Mouse (Mus musculus) kidney, embryonic 15.5 days (tissue): ENCODE data around the gene Slc23a3. TPM values are rescaled to one million over a fixed set of nuclear protein-coding genes. Genes with fewer than 3 reads are reported as not detected.
A peak's percentile ranks its signal among the peaks of the same experiment; 100 is the strongest.

ENCODE experiments used
- ATAC-seq: fragments of 200-750 bp; cut with Nextera tagmentation; replicated peaks from 2 replicates; pipeline ENCODE4 v1.8.0; 2017; ENCODE audit warnings: moderate TSS enrichment; ENCODE audit not compliant: low FRiP score
- H3K27ac ChIP-seq: fragments of 300-500 bp; sonication (generic); 2 replicates; pipeline ENCODE4 v1.5.1; 2015; ENCODE audit warnings: mild to moderate bottlenecking, inconsistent platforms
- H3K27me3 ChIP-seq: fragments of 300-500 bp; sonication (generic); 2 replicates; pipeline ENCODE4 v1.6.1; 2015; ENCODE audit warnings: inconsistent platforms
- H3K36me3 ChIP-seq: fragments of 300-500 bp; sonication (generic); 2 replicates; pipeline ENCODE4 v1.6.1; 2015; ENCODE audit warnings: inconsistent platforms
- H3K4me1 ChIP-seq: fragments of 300-500 bp; sonication (generic); 2 replicates; pipeline ENCODE4 v1.6.1; 2015; ENCODE audit warnings: inconsistent platforms
- H3K4me2 ChIP-seq: fragments of 300-500 bp; sonication (generic); 2 replicates; pipeline ENCODE4 v1.6.1; 2015; ENCODE audit warnings: moderate library complexity, mild to moderate bottlenecking, inconsistent platforms
- H3K4me3 ChIP-seq: fragments of 300-500 bp; sonication (generic); replicated peaks from 2 replicates; pipeline ENCODE4 v1.5.1; 2015; ENCODE audit warnings: mild to moderate bottlenecking, inconsistent platforms
- H3K9ac ChIP-seq: fragments of 300-500 bp; sonication (generic); 2 replicates; pipeline ENCODE4 v1.6.1; 2015; ENCODE audit warnings: mild to moderate bottlenecking, inconsistent platforms
- H3K9me3 ChIP-seq: fragments of 300-500 bp; sonication (generic); replicated peaks from 2 replicates; pipeline ENCODE4 v1.6.1; 2016; ENCODE audit warnings: inconsistent platforms
- WGBS: fragments of 180-500 bp; shearing (Covaris S2); methylation state at CpG from one replicate; pipeline ENCODE4 v1.1.7; 2015; ENCODE audit warnings: mixed read lengths; 5-methylcytosine and 5-hydroxymethylcytosine counted together
- polyA plus RNA-seq: library from polyadenylated mRNA; unstranded; fragments of >200 nt; fragmentation: Nextera tagmentation; extraction: Ambion mirVana; gene quantifications from 2 replicates; pipeline ENCODE4 v1.2.1, GENCODE M21; 2015

Gene Slc23a3
- polyA plus RNA-seq, 1 experiment from 2014 or later: 2.5 TPM

GRCm38 (mm10) chr1:75158990-75159389 lies 25.3 kb upstream of the Slc23a3 start:
- H3K4me2 ChIP-seq: no peak overlapping the region
- no peak overlapping the region for H3K27ac ChIP-seq
- H3K27me3 ChIP-seq: no peaks in the 10 kb centered on the region
- ATAC-seq: no peak
- no peak overlapping the region for H3K4me3 ChIP-seq
- no peak overlapping the region for H3K9ac ChIP-seq
- H3K9me3 ChIP-seq: no peaks in the 10 kb centered on the region
- no peaks in the 10 kb centered on the region for H3K4me1 ChIP-seq
- H3K36me3 ChIP-seq: no peaks in the 10 kb centered on the region

- H3K4me3 ChIP-seq: no peak overlapping the region
- no peak overlapping the region for H3K27ac ChIP-seq
- no peaks in the 10 kb centered on the region for H3K4me1 ChIP-seq
- H3K9ac ChIP-seq: no peak overlapping the region
- H3K27me3 ChIP-seq: no peaks in the 10 kb centered on the region
- no peak for ATAC-seq
- WGBS: 53% methylated on average over 3 of the region's 3 CpGs
- H3K36me3 ChIP-seq: no peaks in the 10 kb centered on the region
- H3K4me2 ChIP-seq: no peak overlapping the region
- H3K9me3 ChIP-seq: no peaks in the 10 kb centered on the region
These were observed 22.1 kb upstream of the Slc23a3 start for GRCm38 (mm10) chr1:75155837-75156236.

- WGBS: 91% methylated on average over 4 of the region's 4 CpGs
- no peak overlapping the region for H3K27ac ChIP-seq
- no peak overlapping the region for H3K9ac ChIP-seq
- no peak for ATAC-seq
- H3K27me3 ChIP-seq: no peaks in the 10 kb centered on the region
- H3K36me3 ChIP-seq: peaks cover 58% of the 10 kb centered on the region
- no peak overlapping the region for H3K4me2 ChIP-seq
- H3K4me3 ChIP-seq: no peak overlapping the region
- H3K9me3 ChIP-seq: no peaks in the 10 kb centered on the region
- peaks cover 7% of the 10 kb centered on the region for H3K4me1 ChIP-seq
These were observed 15.0 kb upstream of the Slc23a3 start for GRCm38 (mm10) chr1:75148727-75149126.

GRCm38 (mm10) chr1:75147411-75148135 lies 13.9 kb upstream of the Slc23a3 start:
- no peak overlapping the region for H3K9ac ChIP-seq
- no peak overlapping the region for H3K27ac ChIP-seq
- peaks cover 58% of the 10 kb centered on the region for H3K36me3 ChIP-seq
- H3K4me2 ChIP-seq: no peak overlapping the region
- no peaks in the 10 kb centered on the region for H3K27me3 ChIP-seq
- 84% methylated on average over 7 of the region's 7 CpGs for WGBS
- peaks cover 14% of the 10 kb centered on the region for H3K4me1 ChIP-seq
- no peak for ATAC-seq
- no peak overlapping the region for H3K4me3 ChIP-seq
- no peaks in the 10 kb centered on the region for H3K9me3 ChIP-seq

GRCm38 (mm10) chr1:75145589-75145988 lies 11.9 kb upstream of the Slc23a3 start:
- Histone ChIP-seq H3K4me2 (no peak overlapping the region), H3K4me3 (no peak overlapping the region), H3K36me3 (peaks cover 58% of the 10 kb centered on the region), H3K27ac (no peak overlapping the region), H3K9me3 (no peaks in the 10 kb centered on the region), H3K27me3 (no peaks in the 10 kb centered on the region), H3K9ac (no peak overlapping the region), H3K4me1 (peaks cover 23% of the 10 kb centered on the region)
- ATAC-seq: no peak
- WGBS: 97% methylated on average over 3 of the region's 3 CpGs

GRCm38 (mm10) chr1:75142301-75143261 lies 8.9 kb upstream of the Slc23a3 start, which contains the start of the genes Cnppd1 and Retreg2:
Gene Cnppd1, minus strand, starts transcription at chr1:75142711.
Gene Retreg2, plus strand, starts transcription at chr1:75142778.
- Histone ChIP-seq H3K9me3 (no peaks in the 10 kb centered on the region), H3K36me3 (peaks cover 56% of the 10 kb centered on the region), H3K4me1 (peaks cover 24% of the 10 kb centered on the region), H3K27ac (peak within 1 kb of the TSS; percentile 98), H3K27me3 (no peaks in the 10 kb centered on the region), H3K4me3 (peak within 1 kb of the TSS; percentile 84), H3K9ac (peak within 1 kb of the TSS; percentile 95), H3K4me2 (peak within 1 kb of the TSS; percentile 93)
- WGBS: under 1% methylated on average over 88 of the region's 91 CpGs
- peak; percentile 92 for ATAC-seq

GRCm38 (mm10) chr1:75141486-75142190 lies 7.9 kb upstream of the Slc23a3 start:
- peaks cover 24% of the 10 kb centered on the region for H3K4me1 ChIP-seq
- peak; percentile 40 for ATAC-seq
- H3K36me3 ChIP-seq: peaks cover 56% of the 10 kb centered on the region
- peak overlapping the region; percentile 84 for H3K4me3 ChIP-seq
- H3K27me3 ChIP-seq: no peaks in the 10 kb centered on the region
- H3K27ac ChIP-seq: peak overlapping the region; percentile 98
- no peaks in the 10 kb centered on the region for H3K9me3 ChIP-seq
- H3K4me2 ChIP-seq: peak overlapping the region; percentile 93
- WGBS: under 1% methylated on average over 53 of the region's 53 CpGs
- peak overlapping the region; percentile 95 for H3K9ac ChIP-seq

GRCm38 (mm10) chr1:75140601-75141190 lies 7.0 kb upstream of the Slc23a3 start:
- Histone ChIP-seq H3K4me1 (peaks cover 24% of the 10 kb centered on the region), H3K4me3 (peak overlapping the region; percentile 84), H3K27me3 (no peaks in the 10 kb centered on the region), H3K9me3 (no peaks in the 10 kb centered on the region), H3K36me3 (peaks cover 56% of the 10 kb centered on the region), H3K4me2 (peak overlapping the region; percentile 93), H3K9ac (peak overlapping the region; percentile 95), H3K27ac (peak overlapping the region; percentile 98; the same call in 1 of the 2 replicates)
- WGBS: 61% methylated on average over 4 of the region's 4 CpGs
- no peak for ATAC-seq

GRCm38 (mm10) chr1:75138448-75138847 lies 4.8 kb upstream of the Slc23a3 start:
- Histone ChIP-seq H3K27ac (no peak overlapping the region), H3K9ac (no peak overlapping the region), H3K4me2 (no peak overlapping the region), H3K9me3 (no peaks in the 10 kb centered on the region), H3K4me1 (peaks cover 14% of the 10 kb centered on the region), H3K36me3 (peaks cover 47% of the 10 kb centered on the region), H3K4me3 (no peak overlapping the region), H3K27me3 (no peaks in the 10 kb centered on the region)
- 96% methylated on average over 2 of the region's 2 CpGs for WGBS
- ATAC-seq: no peak

GRCm38 (mm10) chr1:75136730-75137129 lies 3.0 kb upstream of the Slc23a3 start:
- H3K4me1 ChIP-seq: peaks cover 10% of the 10 kb centered on the region
- 0 out of 2 replicates have a peak, but pooled peaks have one; percentile 6 for ATAC-seq
- H3K9ac ChIP-seq: no peak overlapping the region
- no peak overlapping the region for H3K4me2 ChIP-seq
- no peak overlapping the region for H3K4me3 ChIP-seq
- no peak overlapping the region for H3K27ac ChIP-seq
- H3K9me3 ChIP-seq: no peaks in the 10 kb centered on the region
- peaks cover 47% of the 10 kb centered on the region for H3K36me3 ChIP-seq
- whole genome bisulfite sequencing: 63% methylated on average over 3 of the region's 3 CpGs
- no peaks in the 10 kb centered on the region; the same call in 1 of the 2 replicates for H3K27me3 ChIP-seq

- Histone ChIP-seq H3K4me1 (peaks cover 8% of the 10 kb centered on the region), H3K4me3 (no peak overlapping the region), H3K9ac (no peak overlapping the region), H3K4me2 (no peak overlapping the region), H3K27ac (no peak overlapping the region), H3K27me3 (no peaks in the 10 kb centered on the region; the same call in 1 of the 2 replicates), H3K9me3 (no peaks in the 10 kb centered on the region), H3K36me3 (peaks cover 47% of the 10 kb centered on the region)
- ATAC-seq: no peak
- WGBS: 84% methylated on average over 6 of the region's 6 CpGs
These were observed 2.6 kb upstream of the Slc23a3 start for GRCm38 (mm10) chr1:75136293-75136692.
